Mouse (Mus musculus): ENCODE measurements around the gene Sh3bp1. TPM values are rescaled to one million over a fixed set of nuclear protein-coding genes. Genes with fewer than 3 reads are reported as not detected.

Sh3bp1 gene
- total and polyA plus RNA-seq, 3 experiments, result 21.0 to 80.2 TPM; not detected in 1

DNA sequence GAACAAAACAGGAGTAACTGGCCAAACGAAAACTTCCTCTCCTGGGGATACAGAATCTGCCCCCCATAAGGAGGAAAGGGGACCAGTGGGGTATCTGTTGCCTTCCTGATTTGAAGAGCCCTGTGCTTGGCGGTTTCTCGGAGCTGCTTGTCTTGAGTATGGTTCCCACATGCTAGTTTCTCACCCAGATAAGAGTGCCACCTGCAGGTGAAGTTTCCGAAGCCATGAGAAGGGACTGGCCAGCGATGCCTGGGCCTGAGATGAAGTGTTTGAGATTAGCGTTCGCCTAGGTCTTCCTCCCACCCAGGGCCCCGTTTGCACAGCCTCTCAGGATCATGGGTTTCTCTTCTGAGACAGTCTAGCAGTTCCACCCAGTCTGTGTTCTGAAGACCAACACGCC, 12.5 kb downstream of the Sh3bp1 start:
- H3K4me1 ChIP-seq (ENCODE audit: control insufficient read depth in 1 of 2, insufficient read depth in 2 of 2, low read length in 2 of 2), result peaks cover 7 to 39% of the 10 kb centered on the region in 2 experiments
- peaks cover 21% of the 10 kb centered on the region for H3K79me2 ChIP-seq (ENCODE audit: control insufficient read depth, insufficient read depth, low read length, poor library complexity)
- DNase-seq (ENCODE audit: low read depth, low spot score), result peak; percentile 44
- peaks cover 4 to 23% of the 10 kb centered on the region in 2 experiments; a peak in 3 of 4 replicates for H3K36me3 ChIP-seq (ENCODE audit: control insufficient read depth in 1 of 2, insufficient read depth in 2 of 2, low read length in 2 of 2)
- no peak overlapping the region for H3K27ac ChIP-seq (ENCODE audit: control insufficient read depth, low read depth, low read length)
- TF ChIP-seq TAL1 (IDR thresholded peaks at IDR 0.05; ENCODE audit: low read length) (no peak), USF2 (IDR thresholded peaks at IDR 0.05; ENCODE audit: borderline replicate concordance in 1 of 2, insufficient read depth in 1 of 2, low read depth in 1 of 2, low read length in 2 of 2) (no peak), ETS1 (IDR thresholded peaks at IDR 0.05; ENCODE audit: low read depth, low read length) (no peak), MAX (IDR thresholded peaks at IDR 0.05; ENCODE audit: low read length) (no peak), MXI1 (IDR thresholded peaks at IDR 0.05; ENCODE audit: low read depth, low read length) (peak; percentile 31; the same call in 1 of the 2 replicates), CHD1 (IDR thresholded peaks at IDR 0.05; ENCODE audit: low read depth, low read length) (no peak), SIN3A (IDR thresholded peaks at IDR 0.05; ENCODE audit: low read length) (no peak), NRF1 (IDR thresholded peaks at IDR 0.05; ENCODE audit: insufficient read depth, low read depth, low read length, poor library complexity, severe bottlenecking) (no peak), POLR2AphosphoS2 (IDR thresholded peaks at IDR 0.05; ENCODE audit: low read length) (no peak), BHLHE40 (IDR thresholded peaks at IDR 0.05; ENCODE audit: borderline replicate concordance, low read depth, low read length) (no peak), E2F4 (IDR thresholded peaks at IDR 0.05; ENCODE audit: borderline replicate concordance, low read depth, low read length) (no peak), POLR2A (IDR thresholded peaks at IDR 0.05; ENCODE audit: control insufficient read depth in 1 of 2, insufficient read depth in 1 of 2, low read depth in 1 of 2, low read length in 2 of 2, poor library complexity in 1 of 2) (no peak), RAD21 (IDR thresholded peaks at IDR 0.05; ENCODE audit: low read depth, low read length) (no peak), MYB (IDR thresholded peaks at IDR 0.05; ENCODE audit: low read depth, low read length) (no peak), JUND (IDR thresholded peaks at IDR 0.05; ENCODE audit: low read depth, low read length) (no peak), MAFK (IDR thresholded peaks at IDR 0.05; ENCODE audit: borderline replicate concordance, low read depth, low read length) (no peak), TCF12 (IDR thresholded peaks at IDR 0.05; ENCODE audit: low read depth, low read length) (no peak), CTCF (IDR thresholded peaks at IDR 0.05 in 2 of 3, conservative IDR thresholded peaks at IDR 0.05 in 1 of 3; ENCODE audit: control insufficient read depth in 1 of 3, insufficient read depth in 1 of 3, low read depth in 2 of 3, low read length in 3 of 3, poor library complexity in 1 of 3, severe bottlenecking in 1 of 3) (peak; percentile 9 to 53 (median 28); a peak in 4 of 6 replicates), SMC3 (IDR thresholded peaks at IDR 0.05; ENCODE audit: low read depth, low read length) (peak; percentile 31; the same call in 1 of the 2 replicates), TBP (IDR thresholded peaks at IDR 0.05; ENCODE audit: low read depth, low read length) (no peak), GATA1 (IDR thresholded peaks at IDR 0.05; ENCODE audit: low read depth, low read length) (no peak), KAT2A (conservative IDR thresholded peaks at IDR 0.05; ENCODE audit: low read depth, low read length) (no peak), ZNF384 (IDR thresholded peaks at IDR 0.05; ENCODE audit: low read depth, low read length) (no peak)
- H3K27me3 ChIP-seq (ENCODE audit: control insufficient read depth in 1 of 2, insufficient read depth in 2 of 2, low read length in 2 of 2), result no peaks in the 10 kb centered on the region
- H3K9ac ChIP-seq (ENCODE audit: control insufficient read depth, low read depth, low read length, poor library complexity, severe bottlenecking), result no peak overlapping the region
- H3K9me3 ChIP-seq (replicated peaks; ENCODE audit: insufficient read depth, low read length), result no peaks in the 10 kb centered on the region
- H3K4me3 ChIP-seq (ENCODE audit: control insufficient read depth in 1 of 2, insufficient read depth in 1 of 2, low read depth in 2 of 2, low read length in 2 of 2), result no peak overlapping the region
